Mouse (Mus musculus) gastrocnemius, adult 2 months (tissue): ENCODE measurements around the gene Ugt1a5. TPM values are rescaled to one million over a fixed set of nuclear protein-coding genes. Genes with fewer than 3 reads are reported as not detected.

Source experiments
- DNase-seq: peaks from one replicate; pipeline ENCODE4 v3.0.0; 2022
- H3K27ac ChIP-seq: fragments of 200-600 bp; 2 replicates; pipeline ENCODE4 v1.8.1; 2022; ENCODE audit warnings: mild to moderate bottlenecking
- H3K4me3 ChIP-seq: fragments of 200-600 bp; 2 replicates; pipeline ENCODE4 v1.8.1; 2022; ENCODE audit warnings: mild to moderate bottlenecking, moderate library complexity
- CTCF ChIP-seq: fragments of 200-600 bp; IDR thresholded peaks from 2 replicates; pipeline ENCODE4 v1.8.1; 2022; ENCODE audit warnings: antibody characterized with exemption, mild to moderate bottlenecking, moderate library complexity
- intact Hi-C: fragments of 180-260 bp; cut with DNase I; formaldehyde crosslinking; loops from one replicate; pipeline ENCODE4 v1.15.1; 2025
- total RNA-seq, 2 experiments: library from RNA; stranded (reverse); gene quantifications; 2 replicates each; pipeline ENCODE4 v1.2.3; 2021

The Ugt1a5 gene
- total RNA-seq, 2 experiments from 2014 or later = 0.14 to 0.23 TPM

- intact Hi-C loops = no loop called here
- H3K4me3 ChIP-seq = no peak overlapping the region
- H3K27ac ChIP-seq = no peak overlapping the region
- TF ChIP-seq CTCF = no peak
- DNase-seq = no peak
These were observed 100.3 kb downstream of the Ugt1a5 start for GRCm38 (mm10) chr1:88266123-88266522.

- DNase-seq = no peak
- intact Hi-C loops = no loop called here
- Histone ChIP-seq H3K4me3 (no peak overlapping the region), H3K27ac (no peak overlapping the region)
- TF ChIP-seq CTCF = no peak
These were observed 101.7 kb downstream of the Ugt1a5 start for GRCm38 (mm10) chr1:88267489-88267888.

GRCm38 (mm10) chr1:88268070-88268469, 102.3 kb downstream of the Ugt1a5 start:
- Histone ChIP-seq H3K27ac (no peak overlapping the region), H3K4me3 (no peak overlapping the region)
- intact Hi-C loops = no loop called here
- DNase-seq = no peak
- TF ChIP-seq CTCF = no peak

Other genes starting within 250 kb of the Ugt1a5 start
- 10 to 100 TPM; 10.1 to 10.5 TPM for gene Usp40, start 157.5 kb upstream of the Ugt1a5 start, total RNA-seq
- gene Ugt1a10, start 110.6 kb upstream of the Ugt1a5 start, total RNA-seq = not detected
- not detected for gene Ugt1a9, start 95.2 kb upstream of the Ugt1a5 start, total RNA-seq
- not detected for gene Ugt1a8, start 78.2 kb upstream of the Ugt1a5 start, total RNA-seq
- gene Ugt1a7c, start 71.0 kb upstream of the Ugt1a5 start, total RNA-seq = under 1 TPM in 1 of 2 experiments, not detected in 1; 0.59 TPM
- under 1 TPM; 0.17 to 0.46 TPM for gene Ugt1a6b, start 62.8 kb upstream of the Ugt1a5 start, total RNA-seq
- under 1 TPM; 0.10 to 0.45 TPM for gene Ugt1a6a, start 31.2 kb upstream of the Ugt1a5 start, total RNA-seq
- gene Ugt1a2, start 34.6 kb downstream of the Ugt1a5 start, total RNA-seq = not detected
- gene Dnajb3, start 39.8 kb downstream of the Ugt1a5 start, total RNA-seq = not detected
- gene Ugt1a1, start 45.9 kb downstream of the Ugt1a5 start, total RNA-seq = not detected
- not detected for gene Mroh2a, start 61.0 kb downstream of the Ugt1a5 start, total RNA-seq
- 1 to 10 TPM; 6.1 to 6.6 TPM for gene Hjurp, start 111.6 kb downstream of the Ugt1a5 start, total RNA-seq
- gene Trpm8, start 111.6 kb downstream of the Ugt1a5 start, total RNA-seq = not detected
- gene Spp2, start 240.9 kb downstream of the Ugt1a5 start, total RNA-seq = not detected